Mouse (Mus musculus): ENCODE measurements around the gene Doc2b.
A peak's percentile ranks its signal among the peaks of the same experiment; 100 is the strongest.
"Not testable (repeated sequence)": the region's sequence is repeated elsewhere in the genome, so short reads cannot be mapped to it uniquely, and the experiment has no call there.

Gene Doc2b

DNA sequence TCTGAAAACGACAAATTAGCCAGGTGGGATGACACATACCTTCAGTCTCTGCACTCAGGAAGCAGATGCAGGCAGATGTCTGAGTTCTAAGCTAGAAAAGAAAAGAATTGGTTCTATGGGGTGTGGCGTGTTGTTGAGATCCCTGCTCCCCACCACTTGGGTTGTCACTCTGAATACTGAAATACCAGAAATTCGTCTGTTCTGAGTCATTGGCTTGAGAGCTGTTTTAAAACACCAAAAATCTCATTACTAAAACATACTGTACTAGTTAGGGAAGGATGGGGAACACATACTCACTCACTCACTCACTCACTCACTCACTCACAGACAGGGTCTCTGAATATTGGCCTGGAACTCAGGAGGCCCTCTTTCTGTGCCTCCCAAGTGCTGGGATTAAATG lies 58.9 kb downstream of the Doc2b start:
- no peak for DNase-seq (ENCODE audit: low read depth, low spot score)

DNA sequence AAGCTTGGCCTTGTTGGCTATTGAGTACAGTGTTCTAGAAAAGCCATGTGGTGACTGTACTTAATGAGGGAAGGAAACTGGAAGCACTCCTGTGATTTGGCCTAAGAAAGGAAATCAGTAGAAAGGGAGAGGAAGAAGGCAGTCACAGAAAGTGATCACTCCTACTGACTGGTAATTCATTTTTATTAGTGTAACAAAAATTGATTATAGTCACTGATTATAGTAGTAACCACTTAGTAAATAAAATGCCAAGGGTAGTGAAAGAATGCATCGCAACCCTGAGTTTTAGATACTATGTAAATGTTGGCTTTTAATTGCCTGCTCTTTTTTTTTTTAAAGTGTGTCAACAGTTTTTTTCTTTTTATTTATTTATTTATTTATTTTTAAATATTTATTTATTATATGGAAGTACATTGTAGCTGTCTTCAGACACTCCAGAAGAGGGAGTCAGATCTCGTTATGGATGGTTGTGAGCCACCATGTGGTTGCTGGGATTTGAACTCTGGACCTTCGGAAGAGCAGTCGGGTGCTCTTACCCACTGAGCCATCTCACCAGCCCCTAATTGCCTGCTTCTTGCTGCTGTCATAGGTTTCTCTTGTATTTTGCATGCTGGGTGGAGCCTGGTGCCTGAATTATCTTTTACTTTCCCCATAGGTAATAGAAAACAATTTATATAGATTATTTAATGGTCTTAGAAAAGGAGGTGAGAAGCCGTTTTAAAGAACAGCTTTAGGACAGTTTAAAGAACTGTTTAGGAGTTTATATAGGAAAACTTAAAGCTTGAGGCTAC lies 60.2 kb downstream of the Doc2b start:
- DNase-seq (ENCODE audit: low read depth, low spot score): no peak

DNA sequence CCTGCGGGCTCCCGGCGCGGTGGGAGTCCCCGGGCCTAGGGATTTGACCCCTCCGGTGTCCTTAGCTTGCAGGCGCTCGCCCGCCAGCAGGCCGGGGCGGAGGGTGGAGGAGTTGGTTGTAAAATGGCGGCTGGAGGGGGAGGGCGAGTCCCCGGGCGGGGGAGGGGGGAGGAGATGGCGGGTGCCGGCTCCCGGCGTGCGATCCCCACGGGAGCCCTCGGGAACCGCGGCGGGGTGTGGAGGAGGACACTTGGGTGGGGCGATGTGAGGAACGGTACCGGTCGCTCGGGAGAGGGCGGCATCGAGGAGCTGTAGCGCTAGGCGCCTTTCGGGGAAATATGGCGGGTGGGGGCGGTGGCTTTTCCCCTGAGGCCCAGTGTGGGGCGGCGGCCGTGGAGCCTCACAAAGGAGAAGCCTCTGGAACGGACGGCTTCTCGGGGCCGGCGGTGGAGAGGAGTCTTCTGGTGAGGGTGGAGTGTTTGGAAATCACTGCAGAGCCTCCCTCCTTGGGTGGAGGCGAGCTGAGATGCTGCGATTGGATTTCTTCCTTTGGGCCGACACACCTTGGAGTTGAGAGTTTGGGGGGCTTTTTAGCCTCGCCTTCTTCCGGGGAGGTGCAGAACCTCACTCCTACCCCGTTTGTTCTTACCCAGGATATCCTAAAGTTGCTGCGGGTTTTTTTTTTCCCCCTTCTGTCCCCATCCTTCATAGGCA lies 62.5 kb downstream of the Doc2b start:
- DNase-seq (ENCODE audit: low read depth, low spot score): peak; percentile 47

DNA sequence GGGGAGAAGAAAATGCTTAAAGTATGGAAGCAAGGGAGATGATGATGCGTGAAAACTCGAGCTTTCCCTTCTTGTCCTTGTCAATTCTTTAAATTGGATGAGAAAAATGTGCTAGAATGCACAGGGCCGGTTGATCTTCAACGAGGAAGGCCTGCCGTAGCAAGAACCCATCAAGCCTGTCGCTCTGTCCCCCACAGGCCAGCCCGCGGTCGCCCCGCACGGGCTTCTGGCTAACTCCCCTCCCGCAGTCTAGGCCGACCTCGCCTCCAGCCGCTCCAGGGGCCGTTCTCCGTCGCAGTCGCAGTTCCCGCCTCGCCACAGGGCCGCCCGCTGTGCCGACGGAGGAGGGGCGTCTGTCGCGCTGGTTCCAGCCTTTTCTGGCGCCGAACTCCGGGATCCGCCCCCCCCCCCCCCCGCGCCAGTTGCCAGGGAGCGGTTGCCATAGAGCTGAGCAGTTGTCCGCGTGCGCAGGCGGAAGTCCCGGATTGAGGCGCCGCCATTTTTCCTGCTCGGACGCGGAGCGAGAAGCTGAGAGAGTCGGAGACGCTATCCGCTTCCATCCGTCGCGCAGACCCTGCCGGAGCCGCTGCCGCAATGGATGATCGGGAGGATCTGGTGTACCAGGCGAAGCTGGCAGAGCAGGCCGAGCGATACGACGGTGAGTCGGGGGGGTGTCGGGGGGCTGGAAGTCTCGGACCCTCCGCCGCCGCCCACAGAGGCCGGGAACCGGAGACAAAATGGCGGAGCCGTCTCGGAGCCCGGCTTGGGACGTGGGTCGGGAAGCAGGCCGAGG lies 63.2 kb downstream of the Doc2b start, which contains the start of gene Ywhae:
Gene Ywhae (plus strand): TSS at position 436 of the 793 bp plus-strand sequence.
- DNase-seq (ENCODE audit: low read depth, low spot score): peak; percentile 94

DNA sequence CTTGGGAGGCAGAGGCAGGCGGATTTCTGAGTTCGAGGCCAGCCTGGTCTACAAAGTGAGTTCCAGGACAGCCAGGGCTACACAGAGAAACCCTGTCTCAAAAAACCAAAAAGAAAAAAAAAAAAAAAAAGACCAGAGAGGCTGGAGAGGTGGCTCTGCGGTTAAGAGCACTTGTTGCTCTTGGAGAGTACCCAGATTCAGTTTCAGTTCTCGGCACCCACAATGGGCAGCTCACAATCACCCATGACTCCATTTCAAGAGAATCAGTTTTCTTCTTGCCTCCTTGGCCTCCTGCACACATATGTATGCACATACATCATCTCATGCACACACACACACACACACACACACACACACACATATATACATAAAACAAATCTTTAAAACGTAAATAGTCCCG lies 68.2 kb downstream of the Doc2b start:
- DNase-seq (ENCODE audit: low read depth, low spot score): not testable (repeated sequence)

DNA sequence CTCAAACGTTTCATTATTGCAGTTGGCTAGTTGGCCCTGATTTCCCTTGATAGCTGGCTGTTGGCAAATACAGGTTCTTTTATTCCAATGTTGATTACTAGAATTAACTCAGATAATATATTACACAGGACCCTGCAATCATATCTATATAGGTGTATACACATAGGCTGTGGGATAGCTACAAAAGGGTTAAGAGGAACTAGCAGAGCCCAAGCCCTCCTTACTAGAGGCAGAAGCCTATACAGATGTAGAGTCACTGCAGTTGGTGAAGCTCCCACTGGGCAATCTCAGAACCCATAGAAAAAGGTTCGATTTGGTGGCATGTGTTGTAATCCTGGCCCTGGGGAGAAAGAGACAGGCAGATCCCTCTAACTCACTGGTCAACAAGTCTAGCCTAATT lies 68.7 kb downstream of the Doc2b start:
- DNase-seq (ENCODE audit: low read depth, low spot score): no peak

DNA sequence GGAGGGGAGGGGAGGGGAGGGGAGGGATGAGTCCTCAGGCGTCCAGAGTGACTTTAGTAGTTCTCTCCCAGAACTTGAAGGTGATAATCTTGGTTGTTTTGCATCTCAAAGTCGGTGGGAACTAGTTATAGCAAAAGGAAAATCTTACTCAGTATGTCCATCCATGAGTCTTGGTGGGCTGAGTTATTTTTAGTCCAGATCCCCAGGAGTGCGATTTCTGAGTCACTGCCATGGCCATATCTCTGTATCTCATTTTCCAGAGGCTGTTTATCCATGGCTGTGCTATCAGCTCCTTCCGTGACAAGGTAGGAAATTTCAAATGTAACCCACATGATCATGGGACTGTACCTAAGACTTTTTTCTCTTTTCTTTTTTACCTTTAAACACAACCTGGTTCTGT lies 73.5 kb downstream of the Doc2b start:
- DNase-seq (ENCODE audit: low read depth, low spot score): no peak
